ENCODE assay signal across 14 mouse cellular contexts in genomic region chr9:57549186-57549585, GRCm38 (mm10). TPM values are rescaled to one million over a fixed set of nuclear protein-coding genes. Genes with fewer than 3 reads are reported as not detected.
DNase-seq lines count a peak whose midpoint lies in the region; ATAC-seq and TF ChIP-seq lines count a peak whose summit lies in the region.
"Had no signal": no experiment of that assay in that cellular context is flagged by ENCODE, and none has a peak within 500 bp of the region (broad histone marks: within the 10 kb centered on the region; RNA-seq: fewer than 3 reads in every experiment).

No protein-coding gene starts in this region.

- no peak for TF ChIP-seq EP300 in heart, postnatal 0 days (IDR thresholded peaks at IDR 0.05; ENCODE audit: low read depth)

- H3K9me3 ChIP-seq in heart, embryonic 12.5 days (replicated peaks): no peaks in the 10 kb centered on the region
- H3K9me3 ChIP-seq in heart, postnatal 0 days (replicated peaks; ENCODE audit: control insufficient read depth, low read length): no peaks in the 10 kb centered on the region
- H3K9me3 ChIP-seq: liver, embryonic 13.5 days; midbrain, embryonic 10.5 days; stomach, embryonic 15.5 days had no signal

- DNase-seq in heart, postnatal 4 days: no peak
- peak; percentile 86 for DNase-seq in left cerebral cortex, postnatal 4 days
- no peak for DNase-seq in left cerebral cortex, postnatal 25 days (ENCODE audit: low spot score in 2 of 2)
- peak; percentile 43 to 57 for DNase-seq in cerebellum, postnatal 25 days
- no peak for DNase-seq in heart, postnatal 0 days (ENCODE audit: low spot score)
- DNase-seq in adipocyte (ENCODE audit: low spot score): no peak
- DNase-seq: gastrocnemius, postnatal 36 days; kidney, postnatal 10 days; liver, embryonic 13.5 days; thymus, postnatal 36 days had no signal

- WGBS in heart, embryonic 12.5 days: 92% methylated on average over 4 of the region's 4 CpGs
- 70% methylated on average over 4 of the region's 4 CpGs for WGBS in heart, postnatal 0 days

- H3K27ac ChIP-seq in heart, embryonic 12.5 days (ENCODE audit: poor library complexity, severe bottlenecking): peak overlapping the region; percentile 93; the same call in 1 of the 2 replicates
- peak overlapping the region; percentile 89 for H3K27ac ChIP-seq in heart, postnatal 0 days (ENCODE audit: low read depth)
- H3K27ac ChIP-seq: liver, embryonic 13.5 days; midbrain, embryonic 10.5 days; stomach, embryonic 15.5 days had no signal

- H3K9ac ChIP-seq in heart, embryonic 12.5 days: no peak overlapping the region
- no peak overlapping the region for H3K9ac ChIP-seq in heart, postnatal 0 days (replicated peaks; ENCODE audit: low read depth, low read length)
- H3K9ac ChIP-seq: liver, embryonic 13.5 days; stomach, embryonic 15.5 days had no signal

- no peak for ATAC-seq in heart, embryonic 12.5 days (ENCODE audit: insufficient number of reproducible peaks, low FRiP score)
- no peak for ATAC-seq in heart, postnatal 0 days (ENCODE audit: insufficient read depth, low read depth)

- TF ChIP-seq CTCF in heart, postnatal 0 days (IDR thresholded peaks at IDR 0.05; ENCODE audit: low read depth): no peak

- H3K36me3 ChIP-seq in heart, embryonic 12.5 days: peaks cover 50% of the 10 kb centered on the region
- peaks cover 47% of the 10 kb centered on the region for H3K36me3 ChIP-seq in heart, postnatal 0 days (replicated peaks; ENCODE audit: control insufficient read depth, insufficient read depth, low read length)

- no peak overlapping the region for H3K4me3 ChIP-seq in heart, embryonic 12.5 days
- no peak overlapping the region for H3K4me3 ChIP-seq in heart, postnatal 0 days (ENCODE audit: low read depth, low read length)
- H3K4me3 ChIP-seq: liver, embryonic 13.5 days; midbrain, embryonic 10.5 days; stomach, embryonic 15.5 days had no signal

- intact Hi-C loops in left cerebral cortex, postnatal 4 days (cut with DNase I): no loop called here
- intact Hi-C loops in left cerebral cortex, postnatal 25 days (cut with DNase I): no loop called here

- H3K27me3 ChIP-seq in heart, embryonic 12.5 days (replicated peaks): no peaks in the 10 kb centered on the region
- H3K27me3 ChIP-seq in heart, postnatal 0 days (ENCODE audit: control insufficient read depth, insufficient read depth, low read length): no peaks in the 10 kb centered on the region
- H3K27me3 ChIP-seq: CH12.LX; liver, embryonic 13.5 days; stomach, embryonic 15.5 days had no signal

- H3K4me2 ChIP-seq in heart, embryonic 12.5 days: no peak overlapping the region
- no peak overlapping the region for H3K4me2 ChIP-seq in heart, postnatal 0 days (ENCODE audit: low read depth, low read length)
- H3K4me2 ChIP-seq: liver, embryonic 13.5 days; stomach, embryonic 15.5 days had no signal

- H3K4me1 ChIP-seq in heart, embryonic 12.5 days (replicated peaks): peaks cover 42% of the 10 kb centered on the region
- peaks cover 39% of the 10 kb centered on the region for H3K4me1 ChIP-seq in heart, postnatal 0 days (ENCODE audit: control insufficient read depth, insufficient read depth)

RNA-seq across cellular contexts. Expression of gene Mpi, which starts 3.4 kb away (rescaled TPM):
- polyA plus RNA-seq in heart, embryonic 12.5 days (2016; fragmentation: Nextera tagmentation; extraction: Ambion mirVana): 75.6 and 82.6 TPM in 2 replicates
- total RNA-seq in heart, postnatal 4 days (2021): 100 to 1,000 TPM; 122 to 125 TPM
- 10 to 100 TPM; 60.3 to 62.1 TPM for total RNA-seq in left cerebral cortex, postnatal 4 days (2021)
- total RNA-seq in left cerebral cortex, postnatal 25 days (2021): 10 to 100 TPM; 68.9 to 74.9 TPM
- 130 TPM in 2 replicates for total RNA-seq in heart, postnatal 0 days (2014; rRNA removed; ENCODE audit: low replicate concordance)
- polyA plus RNA-seq in heart, postnatal 0 days (2015; fragmentation: Nextera tagmentation; extraction: Ambion mirVana): 97.7 and 99.1 TPM in 2 replicates

RNA-seq across cellular contexts. Expression of gene Scamp2, which starts 11.6 kb away (rescaled TPM):
- 52.5 and 55.6 TPM in 2 replicates for polyA plus RNA-seq in heart, embryonic 12.5 days (2016; fragmentation: Nextera tagmentation; extraction: Ambion mirVana)
- 10 to 100 TPM; 34.5 to 37.0 TPM for total RNA-seq in heart, postnatal 4 days (2021)
- 10 to 100 TPM; 29.7 to 31.0 TPM for total RNA-seq in left cerebral cortex, postnatal 4 days (2021)
- 10 to 100 TPM; 22.5 to 25.6 TPM for total RNA-seq in left cerebral cortex, postnatal 25 days (2021)
- total RNA-seq in heart, postnatal 0 days (2014; rRNA removed; ENCODE audit: low replicate concordance): 42.1 and 91.7 TPM in 2 replicates
- polyA plus RNA-seq in heart, postnatal 0 days (2015; fragmentation: Nextera tagmentation; extraction: Ambion mirVana): 45.9 and 46.5 TPM in 2 replicates

RNA-seq across cellular contexts. Expression of gene Fam219b, which starts 11.9 kb away (rescaled TPM):
- 12.8 TPM in 2 replicates for polyA plus RNA-seq in heart, embryonic 12.5 days (2016; fragmentation: Nextera tagmentation; extraction: Ambion mirVana)
- total RNA-seq in heart, postnatal 4 days (2021): 1 to 10 TPM; 7.9 to 8.8 TPM
- 10 to 100 TPM; 25.2 to 26.0 TPM for total RNA-seq in left cerebral cortex, postnatal 4 days (2021)
- total RNA-seq in left cerebral cortex, postnatal 25 days (2021): 10 to 100 TPM; 20.6 to 23.5 TPM
- total RNA-seq in heart, postnatal 0 days (2014; rRNA removed; ENCODE audit: low replicate concordance): 4.5 and 9.2 TPM in 2 replicates
- polyA plus RNA-seq in heart, postnatal 0 days (2015; fragmentation: Nextera tagmentation; extraction: Ambion mirVana): 8.0 and 8.8 TPM in 2 replicates

RNA-seq across cellular contexts. Expression of gene Cox5a, which starts 28.1 kb away (rescaled TPM):
- polyA plus RNA-seq in heart, embryonic 12.5 days (2016; fragmentation: Nextera tagmentation; extraction: Ambion mirVana): 1,377 and 1,385 TPM in 2 replicates
- total RNA-seq in heart, postnatal 4 days (2021): 1,000 to 10,000 TPM; 1,831 to 1,865 TPM
- total RNA-seq in left cerebral cortex, postnatal 4 days (2021): 100 to 1,000 TPM; 405 to 408 TPM
- total RNA-seq in left cerebral cortex, postnatal 25 days (2021): 100 to 1,000 TPM; 423 to 447 TPM
- total RNA-seq in heart, postnatal 0 days (2014; rRNA removed; ENCODE audit: low replicate concordance): 1,146 and 1,154 TPM in 2 replicates
- polyA plus RNA-seq in heart, postnatal 0 days (2015; fragmentation: Nextera tagmentation; extraction: Ambion mirVana): 4,139 and 4,337 TPM in 2 replicates

RNA-seq across cellular contexts. Expression of gene Ulk3, which starts 40.1 kb away (rescaled TPM):
- polyA plus RNA-seq in heart, embryonic 12.5 days (2016; fragmentation: Nextera tagmentation; extraction: Ambion mirVana): 18.1 and 19.5 TPM in 2 replicates
- 10 to 100 TPM; 11.9 to 12.3 TPM for total RNA-seq in heart, postnatal 4 days (2021)
- 10 to 100 TPM; 35.2 to 38.9 TPM for total RNA-seq in left cerebral cortex, postnatal 4 days (2021)
- 10 to 100 TPM; 25.5 to 34.4 TPM for total RNA-seq in left cerebral cortex, postnatal 25 days (2021)
- total RNA-seq in heart, postnatal 0 days (2014; rRNA removed; ENCODE audit: low replicate concordance): 28.1 and 189 TPM in 2 replicates
- 6.6 and 8.0 TPM in 2 replicates for polyA plus RNA-seq in heart, postnatal 0 days (2015; fragmentation: Nextera tagmentation; extraction: Ambion mirVana)

Comparison
In these comparisons a context has a peak if more than half of its experiments do, and no peak if none do; other contexts are left out.
1. DNase-seq: peak in left cerebral cortex, postnatal 4 days (single experiment) and cerebellum, postnatal 25 days (2 of 2); none in heart, postnatal 4 days (single experiment), left cerebral cortex, postnatal 25 days (0 of 2), heart, postnatal 0 days (single experiment) and adipocyte (single experiment).